Comparison of ENCODE assay signal across 13 mouse cellular contexts in the genomic region with DNA sequence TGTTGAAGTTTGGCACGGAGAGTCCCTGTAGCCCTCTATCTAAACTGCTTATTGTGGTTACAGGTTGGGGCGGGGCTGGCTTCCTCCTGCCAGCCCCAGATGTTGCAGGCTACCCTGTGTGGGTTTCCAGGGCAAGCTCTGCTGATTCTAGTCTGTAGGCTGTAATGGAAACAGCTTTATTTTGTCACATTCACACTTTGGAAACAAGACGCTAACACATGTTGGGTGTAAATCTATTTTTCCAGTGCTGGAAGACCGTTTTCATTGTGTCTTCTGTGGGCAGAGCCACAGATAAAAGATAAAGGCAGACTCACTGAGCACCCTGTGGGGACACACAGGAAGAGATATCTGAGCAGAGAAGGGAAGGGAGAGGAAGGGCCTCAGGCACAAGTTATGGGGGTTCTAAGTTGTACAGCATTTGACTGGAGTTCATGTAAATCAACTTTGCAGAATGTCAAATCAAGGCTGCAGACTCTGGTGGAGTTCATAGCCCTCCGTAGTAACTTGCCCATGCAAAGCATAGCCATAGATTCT. TPM values are rescaled to one million over a fixed set of nuclear protein-coding genes. Genes with fewer than 3 reads are reported as not detected.
A peak's percentile ranks its signal among the peaks of the same experiment; 100 is the strongest.
DNase-seq lines count a peak whose midpoint lies in the region; ATAC-seq and TF ChIP-seq lines count a peak whose summit lies in the region.
"Had no signal": no experiment of that assay in that cellular context is flagged by ENCODE, and none has a peak within 500 bp of the region (broad histone marks: within the 10 kb centered on the region; RNA-seq: fewer than 3 reads in every experiment).

No protein-coding gene starts in this region.

- H3K27ac ChIP-seq in midbrain, embryonic 15.5 days, result no peak overlapping the region
- H3K27ac ChIP-seq in layer of hippocampus, adult 2 months, result no peak overlapping the region
- H3K27ac ChIP-seq: forebrain, embryonic 13.5 days; macrophage had no signal

- no peaks in the 10 kb centered on the region for H3K9me3 ChIP-seq in midbrain, embryonic 15.5 days
- H3K9me3 ChIP-seq: forebrain, embryonic 13.5 days had no signal

- H3K4me3 ChIP-seq in midbrain, embryonic 15.5 days, result no peak overlapping the region
- no peak overlapping the region for H3K4me3 ChIP-seq in layer of hippocampus, adult 2 months
- H3K4me3 ChIP-seq: forebrain, embryonic 13.5 days had no signal

- no peak for TF ChIP-seq CTCF in layer of hippocampus, adult 2 months (conservative IDR thresholded peaks at IDR 0.05)

- DNase-seq in kidney, adult 9 months, result peak; percentile 2
- no peak for DNase-seq in kidney, adult 8-10 months
- DNase-seq in induced T-regulatory cell, adult 2 months (ENCODE audit: low read depth), result peak; percentile 88
- peak; percentile 57 to 64 for DNase-seq in natural killer cell, adult 2 months (ENCODE audit: low spot score in 2 of 2)
- peak; percentile 77 for DNase-seq in thymus, postnatal 4 days
- no peak for DNase-seq in layer of hippocampus, adult 2 months (ENCODE audit: low spot score in 2 of 2)
- DNase-seq: adrenal gland, adult 8-10 months; cerebellum, postnatal 14 days had no signal

- no peak for ATAC-seq in midbrain, embryonic 15.5 days (replicated peaks)
- ATAC-seq in frontal cortex, adult (ENCODE audit: low TSS enrichment), result no peak
- ATAC-seq: forebrain, embryonic 13.5 days; intestine, postnatal 0 days had no signal

- no peaks in the 10 kb centered on the region for H3K36me3 ChIP-seq in midbrain, embryonic 15.5 days (replicated peaks)

- H3K27me3 ChIP-seq in midbrain, embryonic 15.5 days (replicated peaks), result no peaks in the 10 kb centered on the region
- H3K27me3 ChIP-seq: forebrain, embryonic 13.5 days had no signal

- H3K4me1 ChIP-seq in midbrain, embryonic 15.5 days, result no peaks in the 10 kb centered on the region
- H3K4me1 ChIP-seq: forebrain, embryonic 13.5 days had no signal

- no peak overlapping the region for H3K9ac ChIP-seq in midbrain, embryonic 15.5 days
- H3K9ac ChIP-seq: forebrain, embryonic 13.5 days had no signal

- H3K4me2 ChIP-seq in midbrain, embryonic 15.5 days, result no peak overlapping the region
- H3K4me2 ChIP-seq: forebrain, embryonic 13.5 days had no signal

- WGBS in midbrain, embryonic 15.5 days, result 83% methylated on average over 5 of the region's 5 CpGs

RNA-seq across cellular contexts. Expression of a gene that starts 59.8 kb away (rescaled TPM):
- 1.2 TPM in 2 replicates for polyA plus RNA-seq in midbrain, embryonic 15.5 days (2015; fragmentation: Nextera tagmentation; extraction: Ambion mirVana)
- under 1 TPM; 0.59 to 0.81 TPM for total RNA-seq in layer of hippocampus, adult 2 months (2021)

Comparison
In these comparisons a context has a peak if more than half of its experiments do, and no peak if none do; other contexts are left out.
1. DNase-seq: peak in kidney, adult 9 months (single experiment), induced T-regulatory cell, adult 2 months (single experiment), natural killer cell, adult 2 months (2 of 2) and thymus, postnatal 4 days (single experiment); none in kidney, adult 8-10 months (0 of 2) and layer of hippocampus, adult 2 months (0 of 2).